Mouse (Mus musculus) skeletal muscle tissue, adult 2 months (tissue): ENCODE measurements around the gene Gm27029.
"Not testable (repeated sequence)": the region's sequence is repeated elsewhere in the genome, so short reads cannot be mapped to it uniquely, and the experiment has no call there.

Source experiments
- DNase-seq: peaks from one replicate; pipeline ENCODE4 v3.0.0-alpha.2; 2012; ENCODE audit warnings: low read depth, low spot score

Gm27029 gene

DNA sequence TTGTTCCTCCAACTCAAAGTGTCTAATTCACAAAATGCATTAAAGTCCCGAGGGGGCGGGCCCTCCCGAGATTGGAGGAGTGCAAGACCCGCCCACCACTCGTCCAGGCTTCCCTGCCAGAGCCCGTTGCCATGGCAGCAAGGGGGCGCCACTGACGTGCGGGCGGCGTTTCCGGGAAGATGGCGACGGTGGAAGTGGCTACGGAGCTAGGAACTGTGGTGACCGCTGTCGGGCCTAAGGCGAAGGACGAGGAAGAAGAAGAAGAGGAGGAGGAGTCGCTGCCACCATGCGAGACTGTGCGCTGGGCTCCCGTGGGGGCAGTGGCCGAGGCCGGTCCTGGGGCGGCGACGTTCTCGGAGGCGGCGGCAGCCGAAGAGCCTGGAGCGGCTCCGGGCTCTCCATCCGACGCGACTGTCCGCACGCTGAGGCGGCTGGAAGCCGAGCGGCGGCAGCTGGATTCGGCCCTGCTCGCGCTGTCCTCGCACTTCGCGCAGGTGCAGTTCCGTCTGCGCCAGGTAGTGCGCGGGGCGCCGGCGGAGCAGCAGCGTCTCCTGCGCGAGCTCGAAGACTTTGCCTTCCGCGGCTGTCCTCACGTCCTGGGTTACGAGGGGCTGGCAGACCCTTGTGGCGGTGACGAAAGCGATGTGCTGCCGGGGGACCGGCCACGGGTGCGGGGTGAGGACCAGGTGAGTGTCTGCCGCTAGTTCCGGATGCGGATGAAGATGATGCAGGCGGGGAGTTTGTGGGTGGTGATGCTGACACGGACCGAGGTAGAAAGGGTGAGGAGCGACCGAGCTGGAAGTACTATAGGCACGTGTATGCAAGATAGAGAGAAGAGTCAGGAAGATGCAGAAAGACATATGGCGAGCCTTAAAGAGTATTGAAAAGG lies 573 bp upstream of the Gm27029 start, which contains the start of the genes Rundc1 and Ptges3l:
Rundc1 (plus strand) TSS at position 161 of the 889 bp plus-strand sequence.
Ptges3l (minus strand) TSS at position 409 of the 889 bp plus-strand sequence.
- DNase-seq = peak; percentile 93

GRCm38 (mm10) chr11:101420148-101420547 lies 4.4 kb downstream of the Gm27029 start:
- no peak for DNase-seq

GRCm38 (mm10) chr11:101419610-101420009 lies 5.0 kb downstream of the Gm27029 start:
- DNase-seq = no peak

DNA sequence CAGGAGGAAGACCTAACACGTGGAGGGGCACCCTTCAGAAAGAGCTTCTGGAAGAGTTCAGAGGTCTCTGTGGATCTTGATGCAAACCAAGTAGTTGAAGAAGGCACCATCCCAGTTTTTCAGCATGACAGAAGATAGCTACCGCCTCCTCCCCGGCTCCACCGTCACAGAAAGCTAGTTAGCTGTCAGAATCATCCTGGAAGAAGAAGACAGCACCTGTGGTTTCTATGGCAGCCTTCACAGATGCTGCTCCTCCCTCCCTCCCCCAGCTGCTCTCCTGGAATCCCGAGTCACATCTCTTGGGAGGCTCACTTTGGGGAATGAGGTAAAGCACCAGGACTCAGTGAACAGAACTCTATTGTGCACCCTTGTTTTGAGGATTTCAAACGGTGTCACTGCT lies 5.6 kb downstream of the Gm27029 start:
- no peak for DNase-seq

GRCm38 (mm10) chr11:101417101-101417855 lies 7.3 kb downstream of the Gm27029 start, which contains the start of gene Aarsd1:
Gene Aarsd1 (minus strand): TSS chr11:101417615.
- DNase-seq = peak; percentile 62

- no peak for DNase-seq
Observed at GRCm38 (mm10) chr11:101416433-101417100, 8.0 kb downstream of the Gm27029 start.

- no peak for DNase-seq
Observed at GRCm38 (mm10) chr11:101415306-101415705, 9.3 kb downstream of the Gm27029 start.

DNA sequence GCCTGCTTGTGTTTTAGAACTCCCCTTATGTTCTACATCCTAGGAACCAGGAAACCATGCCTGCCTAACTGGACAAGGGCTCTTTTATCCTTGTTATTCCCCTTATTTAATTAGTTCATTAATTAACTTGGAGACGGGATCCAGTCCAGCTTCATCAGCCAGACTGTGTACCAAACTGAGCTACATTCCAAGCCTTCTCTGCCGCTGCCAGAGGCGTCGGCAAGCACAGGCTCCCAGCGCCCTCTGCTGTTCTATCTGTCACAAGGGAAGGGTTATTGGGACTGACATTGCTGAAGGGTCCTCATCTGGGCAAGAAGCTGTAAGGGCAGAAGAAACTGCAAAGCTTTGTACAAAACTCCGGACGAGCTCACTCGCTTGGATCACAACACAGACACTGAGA lies 29.5 kb downstream of the Gm27029 start:
- DNase-seq = no peak

DNA sequence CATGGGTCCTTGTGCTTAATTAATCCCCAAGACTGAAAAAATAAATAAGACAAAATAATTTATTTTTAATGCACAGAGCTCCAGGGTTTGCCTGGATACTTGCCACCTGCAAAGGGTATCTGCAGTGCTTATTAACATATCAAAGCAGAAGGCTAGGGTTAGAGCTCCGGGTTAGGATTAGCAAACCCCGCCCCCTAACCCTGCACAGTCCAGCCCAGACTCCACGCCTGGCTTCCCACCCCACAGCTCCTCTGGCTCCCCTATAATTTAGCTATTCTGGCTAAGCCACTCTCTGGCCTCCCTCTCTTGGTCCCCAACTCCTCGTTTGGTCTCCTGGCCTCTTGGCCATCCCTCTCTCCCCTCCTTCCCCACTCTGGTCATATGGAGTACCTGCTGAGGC lies 42.8 kb downstream of the Gm27029 start:
- DNase-seq = no peak

DNA sequence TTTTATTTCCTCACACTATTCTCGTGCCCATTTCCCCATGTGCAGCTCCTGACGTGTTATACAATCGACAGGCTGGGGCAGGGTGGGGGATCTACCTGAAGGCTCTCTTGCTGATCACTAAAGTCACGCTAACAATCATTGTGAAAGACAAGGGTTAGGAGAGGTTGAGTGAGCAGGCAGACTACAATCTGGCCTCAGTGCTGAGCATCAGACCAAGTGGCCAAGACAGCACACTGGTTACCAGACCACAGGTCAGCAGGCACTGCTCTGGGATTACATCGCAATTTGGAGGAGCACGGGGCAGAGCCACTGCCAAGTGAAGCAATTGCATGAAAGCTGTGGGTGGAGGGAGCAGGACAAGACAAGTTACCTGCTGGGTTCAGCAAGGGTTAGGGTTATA lies 45.7 kb downstream of the Gm27029 start:
- DNase-seq = peak; percentile 13

DNA sequence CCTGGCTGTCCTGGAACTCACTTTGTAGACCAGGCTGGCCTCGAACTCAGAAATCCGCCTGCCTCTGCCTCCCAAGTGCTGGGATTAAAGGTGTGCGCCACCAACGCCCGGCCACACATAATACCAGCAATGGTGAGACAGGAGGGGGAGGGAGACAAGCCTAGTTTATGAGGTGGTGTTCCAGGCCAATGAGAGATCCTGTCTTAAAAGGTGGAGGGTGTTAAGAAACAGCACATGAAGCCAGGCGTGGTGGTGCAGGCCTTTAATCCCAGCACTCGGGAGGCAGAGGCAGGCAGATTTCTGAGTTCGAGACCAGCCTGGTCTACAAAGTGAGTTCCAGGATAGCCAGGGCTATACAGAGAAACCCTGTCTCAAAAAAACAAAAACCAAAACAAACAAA lies 46.4 kb downstream of the Gm27029 start:
- not testable (repeated sequence) for DNase-seq

GRCm38 (mm10) chr11:101374421-101374938 lies 50.1 kb downstream of the Gm27029 start:
- DNase-seq = no peak

DNA sequence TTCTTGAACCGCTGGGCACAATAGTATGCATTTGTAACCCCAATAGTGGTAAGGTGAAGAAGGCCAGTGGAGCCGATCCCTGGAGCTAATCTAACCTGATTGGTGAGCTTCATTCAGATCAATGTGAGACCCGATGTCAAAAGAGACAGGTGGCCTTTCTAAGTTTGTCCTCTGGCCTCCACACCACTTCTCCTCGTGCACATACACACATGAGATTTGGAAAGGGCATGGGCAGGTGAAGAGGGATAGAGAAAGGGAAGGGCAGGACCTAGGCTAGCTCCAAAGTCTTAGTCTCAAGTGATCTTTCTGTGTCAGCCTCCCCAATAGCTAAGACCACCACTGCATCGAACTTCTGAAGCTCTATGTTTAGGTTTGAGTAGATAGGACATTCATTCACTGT lies 54.5 kb downstream of the Gm27029 start:
- DNase-seq = no peak

DNA sequence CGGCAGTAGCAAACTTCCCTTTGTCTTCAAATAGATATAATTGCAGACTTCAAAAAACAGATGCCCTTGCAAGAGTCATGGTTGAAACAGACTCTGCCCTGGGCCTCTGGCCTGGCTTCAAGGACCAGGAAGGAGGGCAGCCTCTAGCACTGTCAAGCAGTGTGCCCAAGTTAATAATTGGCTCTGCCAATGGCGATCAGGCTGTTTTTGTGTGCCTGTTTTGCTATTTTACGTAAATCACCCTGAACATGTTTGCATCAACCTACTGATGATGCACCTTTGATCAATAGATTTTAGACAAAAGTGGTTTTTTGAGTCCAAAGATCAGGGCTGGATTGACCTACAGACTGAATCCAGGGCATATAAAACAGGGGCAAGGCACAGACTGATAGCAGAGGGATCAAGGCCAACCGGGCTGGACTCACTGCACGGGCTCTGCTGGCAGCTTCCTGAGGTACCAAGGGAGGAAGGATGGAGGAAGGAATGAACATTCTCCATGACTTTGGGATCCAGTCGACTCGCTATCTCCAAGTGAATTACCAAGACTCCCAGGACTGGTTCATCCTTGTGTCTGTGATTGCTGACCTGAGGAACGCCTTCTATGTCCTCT lies 57.2 kb downstream of the Gm27029 start, which contains the start of gene G6pc:
G6pc (plus strand) TSS at position 236 of the 610 bp plus-strand sequence.
- no peak for DNase-seq

- DNase-seq = no peak
Observed at GRCm38 (mm10) chr11:101364531-101364931, 60.1 kb downstream of the Gm27029 start.

DNA sequence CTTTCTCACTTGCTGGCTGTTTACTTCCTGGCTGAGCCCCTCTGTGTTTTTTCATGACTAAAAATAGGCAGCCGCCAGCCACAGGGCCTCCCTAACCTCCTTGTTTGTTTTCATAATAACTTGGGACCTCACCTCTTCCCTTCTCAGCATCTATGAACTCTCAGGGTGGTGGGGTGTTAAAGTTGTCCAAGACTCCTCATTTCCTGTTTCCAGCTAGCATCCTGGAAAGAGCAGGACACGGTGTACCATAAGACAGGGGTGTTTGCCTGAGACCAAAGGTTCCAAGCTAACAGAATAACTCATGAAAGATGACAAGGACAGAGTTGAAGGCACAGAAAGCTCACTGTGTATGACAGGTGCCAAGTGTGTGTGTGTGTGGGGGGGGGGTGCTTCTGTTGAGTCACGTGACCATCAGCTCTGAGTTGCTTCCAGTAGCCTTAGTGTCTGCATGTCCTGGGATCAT lies 63.9 kb downstream of the Gm27029 start:
- no peak for DNase-seq

GRCm38 (mm10) chr11:101359776-101360175 lies 64.8 kb downstream of the Gm27029 start:
- no peak for DNase-seq

- DNase-seq = no peak
Observed at GRCm38 (mm10) chr11:101357505-101358182, 67.0 kb downstream of the Gm27029 start.
